Mouse (Mus musculus) erythroblast, embryonic 14.5 days (primary cell): ENCODE data around the gene Pik3r5.

Experiments
- GATA1 ChIP-seq: IDR thresholded peaks from 2 replicates; pipeline ENCODE4 v1.6.1; 2012; ENCODE audit warnings: low read length, inconsistent platforms, mixed read lengths
- TAL1 ChIP-seq: IDR thresholded peaks from 3 replicates; pipeline ENCODE4 v1.6.1; 2012; ENCODE audit warnings: low read length, inconsistent platforms, mixed read lengths

GRCm38 (mm10) chr11:68459486-68459885 lies 27.6 kb downstream of the Pik3r5 start:
- TF ChIP-seq GATA1: no peak
- TF ChIP-seq TAL1: no peak
